Mouse (Mus musculus): ENCODE data around the gene Ndufb5.

DNA sequence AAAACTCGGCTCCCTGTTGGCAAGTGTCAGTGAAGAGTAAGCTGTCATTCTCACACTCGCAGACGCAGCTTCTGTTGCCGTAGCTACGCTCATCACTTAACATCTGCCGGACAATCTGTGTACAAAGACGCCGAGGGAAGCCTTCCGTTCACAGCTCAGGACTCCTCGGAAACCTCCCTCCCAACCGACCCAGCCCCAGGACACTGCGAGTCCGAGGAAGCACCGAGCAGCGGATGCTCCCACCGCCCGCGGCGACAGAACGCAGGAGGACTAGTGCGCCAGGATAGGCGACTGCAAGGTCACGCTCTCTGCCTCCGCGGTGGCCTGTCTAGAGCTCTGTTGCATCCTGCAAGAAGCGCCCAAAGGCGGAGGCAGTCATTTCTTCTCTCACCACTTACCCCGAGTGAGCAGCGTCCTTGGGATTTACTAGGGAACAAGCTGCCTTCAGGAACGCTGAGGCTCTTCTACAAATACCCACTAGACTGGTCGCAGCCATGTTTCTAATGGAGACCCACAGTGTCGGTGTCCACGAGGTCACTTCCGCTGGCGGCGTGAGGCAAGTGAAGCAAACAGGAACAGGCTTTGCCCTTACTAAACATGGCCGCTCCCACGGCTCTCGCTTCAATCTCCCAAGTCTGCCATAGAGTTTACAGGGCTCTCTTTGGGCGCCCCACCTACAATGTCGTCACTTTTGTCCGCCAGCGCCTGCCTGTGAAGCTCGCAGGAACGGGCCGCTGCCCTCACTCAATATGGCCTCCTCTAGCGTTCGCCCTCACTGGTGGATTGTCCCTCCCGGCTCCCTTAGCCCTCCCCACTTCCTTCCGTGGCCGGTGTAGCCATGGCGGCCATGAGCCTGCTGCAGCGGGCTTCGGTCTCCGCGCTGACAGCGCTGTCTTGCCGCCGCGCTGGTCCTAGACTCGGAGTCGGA, at the start of gene Ndufb5:
- no peak for TF ChIP-seq E2F4 (IDR thresholded peaks at IDR 0.05; ENCODE audit: insufficient read depth)
- TF ChIP-seq POLR2A (IDR thresholded peaks at IDR 0.05; ENCODE audit: insufficient read length, low read depth) = peak; percentile 92
- peak; percentile 66 for TF ChIP-seq SRF (IDR thresholded peaks at IDR 0.05; ENCODE audit: control insufficient read depth, insufficient read length, low read depth)
- TF ChIP-seq TCF12 (IDR thresholded peaks at IDR 0.05; ENCODE audit: insufficient read depth, poor library complexity, severe bottlenecking) = no peak
- no peak for TF ChIP-seq USF1 (IDR thresholded peaks at IDR 0.05; ENCODE audit: low read depth)
- peak in 1 of 3 experiments; percentile 30 for TF ChIP-seq MYOG (IDR thresholded peaks at IDR 0.05; ENCODE audit: control insufficient read depth in 1 of 3, insufficient read depth in 1 of 3, insufficient read length in 2 of 3, low read depth in 2 of 3)
- TF ChIP-seq CEBPB (IDR thresholded peaks at IDR 0.05; ENCODE audit: insufficient read depth, poor library complexity, severe bottlenecking) = no peak
- TF ChIP-seq POLR2AphosphoS2 (IDR thresholded peaks at IDR 0.05; ENCODE audit: insufficient read length, low read depth) = peak; percentile 82
- no peak for TF ChIP-seq MAX (IDR thresholded peaks at IDR 0.05; ENCODE audit: low read depth)
- peak in 1 of 3 experiments; percentile 6 for TF ChIP-seq MYOD1 (IDR thresholded peaks at IDR 0.05; ENCODE audit: control insufficient read depth in 1 of 3, insufficient read length in 2 of 3, low read depth in 2 of 3)
